In genomic region chr12:75559196-75559595, GRCm38 (mm10) we compare ENCODE assay signal across 12 mouse cellular contexts. TPM values are rescaled to one million over a fixed set of nuclear protein-coding genes. Genes with fewer than 3 reads are reported as not detected.
DNase-seq lines count a peak whose midpoint lies in the region; ATAC-seq and TF ChIP-seq lines count a peak whose summit lies in the region.
"Had no signal": no experiment of that assay in that cellular context is flagged by ENCODE, and none has a peak within 500 bp of the region (broad histone marks: within the 10 kb centered on the region; RNA-seq: fewer than 3 reads in every experiment).

No protein-coding gene starts in this region.

- WGBS in heart, embryonic 11.5 days (ENCODE audit: insufficient replicate concordance) = 36% methylated on average over 2 of the region's 2 CpGs
- 67% methylated on average over 2 of the region's 2 CpGs for WGBS in intestine, embryonic 16.5 days
- 62% methylated on average over 2 of the region's 2 CpGs for WGBS in stomach, embryonic 15.5 days
- WGBS in neural tube, embryonic 15.5 days = 51% methylated on average over 2 of the region's 2 CpGs

- no peak overlapping the region for H3K4me3 ChIP-seq in heart, embryonic 11.5 days (ENCODE audit: low read depth, low read length)
- no peak overlapping the region for H3K4me3 ChIP-seq in intestine, embryonic 16.5 days (ENCODE audit: low read length)
- H3K4me3 ChIP-seq in stomach, embryonic 15.5 days (replicated peaks) = no peak overlapping the region
- no peak overlapping the region for H3K4me3 ChIP-seq in left cerebral cortex, adult 2 months
- no peak overlapping the region for H3K4me3 ChIP-seq in neural tube, embryonic 15.5 days (replicated peaks)
- H3K4me3 ChIP-seq: megakaryocyte, embryonic 14.5 days had no signal

- intact Hi-C loops in heart, postnatal 25 days (cut with DNase I) = no loop called here
- intact Hi-C loops in left cerebral cortex, adult 2 months (cut with DNase I) = no loop called here

- ATAC-seq in heart, embryonic 11.5 days (replicated peaks; ENCODE audit: insufficient number of reproducible peaks, low FRiP score, low TSS enrichment) = peak; percentile 71; the same call in 1 of the 2 replicates
- peak; percentile 65 for ATAC-seq in intestine, embryonic 16.5 days
- ATAC-seq in stomach, embryonic 15.5 days (ENCODE audit: insufficient read depth, low FRiP score, low read depth) = peak; percentile 83
- no peak for ATAC-seq in neural tube, embryonic 15.5 days (ENCODE audit: low FRiP score)

- H3K4me2 ChIP-seq in heart, embryonic 11.5 days = no peak overlapping the region
- no peak overlapping the region for H3K4me2 ChIP-seq in intestine, embryonic 16.5 days (ENCODE audit: low read depth, low read length)
- no peak overlapping the region for H3K4me2 ChIP-seq in stomach, embryonic 15.5 days
- no peak overlapping the region for H3K4me2 ChIP-seq in neural tube, embryonic 15.5 days

- DNase-seq in heart, adult 11 months = peak; percentile 95
- DNase-seq in heart, postnatal 25 days (ENCODE audit: low spot score) = no peak
- no peak for DNase-seq in left cerebral cortex, adult 2 months (ENCODE audit: extremely low spot score in 1 of 2, low spot score in 2 of 2)
- no peak for DNase-seq in thymus, postnatal 4 days
- DNase-seq: kidney, postnatal 25 days; liver; retina, postnatal 1 day had no signal

- H3K27ac ChIP-seq in heart, embryonic 11.5 days (ENCODE audit: low read depth, low read length) = peak overlapping the region; percentile 69
- 0 out of 2 replicates have a peak overlapping the region, but pooled peaks have one; percentile 15 for H3K27ac ChIP-seq in intestine, embryonic 16.5 days (ENCODE audit: low read length)
- no peak overlapping the region for H3K27ac ChIP-seq in stomach, embryonic 15.5 days
- no peak overlapping the region for H3K27ac ChIP-seq in left cerebral cortex, adult 2 months
- H3K27ac ChIP-seq in neural tube, embryonic 15.5 days (replicated peaks) = no peak overlapping the region

- H3K4me1 ChIP-seq in heart, embryonic 11.5 days (ENCODE audit: control insufficient read depth, insufficient read depth, low read length) = peaks cover 46% of the 10 kb centered on the region
- peaks cover 16% of the 10 kb centered on the region for H3K4me1 ChIP-seq in intestine, embryonic 16.5 days (ENCODE audit: control insufficient read depth, insufficient read depth, low read length)
- peaks cover 12% of the 10 kb centered on the region; the same call in 1 of the 2 replicates for H3K4me1 ChIP-seq in stomach, embryonic 15.5 days
- H3K4me1 ChIP-seq in neural tube, embryonic 15.5 days = peaks cover 35% of the 10 kb centered on the region

- no peaks in the 10 kb centered on the region for H3K9me3 ChIP-seq in heart, embryonic 11.5 days (replicated peaks; ENCODE audit: control insufficient read depth, low read length)
- H3K9me3 ChIP-seq in intestine, embryonic 16.5 days (ENCODE audit: control insufficient read depth, low read length) = no peaks in the 10 kb centered on the region
- no peaks in the 10 kb centered on the region for H3K9me3 ChIP-seq in stomach, embryonic 15.5 days
- no peaks in the 10 kb centered on the region for H3K9me3 ChIP-seq in neural tube, embryonic 15.5 days (replicated peaks)
- H3K9me3 ChIP-seq: megakaryocyte, embryonic 14.5 days had no signal

- TF ChIP-seq CTCF in left cerebral cortex, adult 2 months (IDR thresholded peaks at IDR 0.05) = no peak

- H3K9ac ChIP-seq in heart, embryonic 11.5 days (ENCODE audit: low read depth, low read length) = no peak overlapping the region
- no peak overlapping the region for H3K9ac ChIP-seq in intestine, embryonic 16.5 days (ENCODE audit: low read depth, low read length)
- H3K9ac ChIP-seq in stomach, embryonic 15.5 days = no peak overlapping the region
- H3K9ac ChIP-seq in neural tube, embryonic 15.5 days (replicated peaks) = no peak overlapping the region

- no peaks in the 10 kb centered on the region for H3K36me3 ChIP-seq in heart, embryonic 11.5 days (ENCODE audit: control insufficient read depth, insufficient read depth, low read length)
- no peaks in the 10 kb centered on the region for H3K36me3 ChIP-seq in intestine, embryonic 16.5 days (ENCODE audit: control insufficient read depth, insufficient read depth, low read length)
- no peaks in the 10 kb centered on the region for H3K36me3 ChIP-seq in stomach, embryonic 15.5 days
- no peaks in the 10 kb centered on the region for H3K36me3 ChIP-seq in neural tube, embryonic 15.5 days

- no peaks in the 10 kb centered on the region for H3K27me3 ChIP-seq in heart, embryonic 11.5 days (ENCODE audit: control insufficient read depth, insufficient read depth, low read length)
- H3K27me3 ChIP-seq in intestine, embryonic 16.5 days (replicated peaks; ENCODE audit: control insufficient read depth, insufficient read depth, low read length) = no peaks in the 10 kb centered on the region
- no peaks in the 10 kb centered on the region for H3K27me3 ChIP-seq in stomach, embryonic 15.5 days (replicated peaks)
- no peaks in the 10 kb centered on the region for H3K27me3 ChIP-seq in neural tube, embryonic 15.5 days (replicated peaks)
- H3K27me3 ChIP-seq: megakaryocyte, embryonic 14.5 days had no signal

RNA-seq across cellular contexts. Expression of gene Ppp2r5e, which starts 36.8 kb away (rescaled TPM):
- 10 to 100 TPM; 32.0 to 33.8 TPM for total RNA-seq in heart, postnatal 25 days (2021)
- 11.9 and 12.6 TPM in 2 replicates for polyA plus RNA-seq in heart, embryonic 11.5 days (2014; fragmentation: Nextera tagmentation; extraction: Ambion mirVana)
- 6.3 and 7.4 TPM in 2 replicates for polyA plus RNA-seq in intestine, embryonic 16.5 days (2015; fragmentation: Nextera tagmentation; extraction: Ambion mirVana)
- 11.9 and 12.5 TPM in 2 replicates for polyA plus RNA-seq in stomach, embryonic 15.5 days (2015; fragmentation: Nextera tagmentation; extraction: Ambion mirVana)
- total RNA-seq in left cerebral cortex, adult 2 months (2021) = 10 to 100 TPM; 81.7 to 84.9 TPM
- polyA plus RNA-seq in neural tube, embryonic 15.5 days (2015; fragmentation: Nextera tagmentation; extraction: Ambion mirVana) = 19.3 and 20.0 TPM in 2 replicates

Comparison
In these comparisons a context has a peak if more than half of its experiments do, and no peak if none do; other contexts are left out.
1. H3K27ac ChIP-seq: peak in heart, embryonic 11.5 days (single experiment) and intestine, embryonic 16.5 days (single experiment); none in stomach, embryonic 15.5 days (single experiment), left cerebral cortex, adult 2 months (single experiment) and neural tube, embryonic 15.5 days (single experiment).